In the genomic region with DNA sequence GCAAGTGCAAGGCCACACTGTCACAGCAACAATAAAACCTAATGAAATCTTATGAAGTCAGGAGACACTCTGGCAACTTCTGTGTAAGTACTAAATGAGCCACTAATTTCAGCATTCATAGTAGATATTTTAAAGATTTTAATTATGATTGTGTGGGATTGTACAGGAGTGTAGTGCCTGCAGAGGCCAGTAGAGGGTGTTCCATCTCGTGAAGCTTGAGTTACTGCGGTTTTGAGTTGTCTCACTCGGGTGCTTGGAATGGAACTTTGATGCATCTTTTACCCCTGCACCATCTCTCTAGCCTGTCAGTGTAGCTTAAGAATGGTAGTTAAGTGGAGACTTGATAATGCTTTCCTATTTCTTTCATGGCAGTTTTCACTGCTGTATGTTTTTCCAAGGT, we compare ENCODE assay signal across 14 mouse cellular contexts. TPM values are rescaled to one million over a fixed set of nuclear protein-coding genes. Genes with fewer than 3 reads are reported as not detected.
DNase-seq lines count a peak whose midpoint lies in the region; ATAC-seq and TF ChIP-seq lines count a peak whose summit lies in the region.
"Had no signal": no experiment of that assay in that cellular context is flagged by ENCODE, and none has a peak within 500 bp of the region (broad histone marks: within the 10 kb centered on the region; RNA-seq: fewer than 3 reads in every experiment).

No protein-coding gene starts in this region.

- ATAC-seq in liver, postnatal 0 days: no peak
- no peak for ATAC-seq in liver, embryonic 12.5 days
- 0 out of 2 replicates have a peak, but pooled peaks have one; percentile 35 for ATAC-seq in megakaryocyte, adult 5-6 weeks (ENCODE audit: poor library complexity, severe bottlenecking)
- ATAC-seq: midbrain, embryonic 15.5 days had no signal

- TF ChIP-seq POLR2A in ES-Bruce4 (IDR thresholded peaks at IDR 0.05; ENCODE audit: insufficient read depth, low read length): no peak

- intact Hi-C loops in gastrocnemius, adult 2 months (cut with DNase I): no loop called here

- H3K4me3 ChIP-seq in gastrocnemius, adult 2 months: no peak overlapping the region
- H3K4me3 ChIP-seq in liver, postnatal 0 days (ENCODE audit: low read depth, low read length): no peak overlapping the region
- H3K4me3 ChIP-seq in liver, embryonic 12.5 days: no peak overlapping the region
- no peak overlapping the region for H3K4me3 ChIP-seq in ES-Bruce4 (ENCODE audit: low read depth, low read length)
- H3K4me3 ChIP-seq: kidney, embryonic 15.5 days; limb, embryonic 12.5 days; midbrain, embryonic 15.5 days had no signal

- TF ChIP-seq EP300 in liver, postnatal 0 days (IDR thresholded peaks at IDR 0.05; ENCODE audit: low read depth): no peak
- no peak for TF ChIP-seq EP300 in ES-Bruce4 (IDR thresholded peaks at IDR 0.05; ENCODE audit: insufficient read depth, low read depth, low read length)

- WGBS in liver, postnatal 0 days (ENCODE audit: insufficient replicate concordance): 37% methylated on average over 3 of the region's 3 CpGs
- WGBS in liver, embryonic 12.5 days (ENCODE audit: insufficient replicate concordance): 26% methylated on average over 3 of the region's 3 CpGs

- H3K9me3 ChIP-seq in liver, postnatal 0 days (ENCODE audit: low read length): no peaks in the 10 kb centered on the region
- H3K9me3 ChIP-seq in liver, embryonic 12.5 days (replicated peaks): no peaks in the 10 kb centered on the region
- H3K9me3 ChIP-seq in ES-Bruce4 (replicated peaks; ENCODE audit: control insufficient read depth, insufficient read depth, low read length, poor library complexity, severe bottlenecking): no peaks in the 10 kb centered on the region; the same call in 1 of the 2 replicates
- H3K9me3 ChIP-seq: kidney, embryonic 15.5 days; limb, embryonic 12.5 days; midbrain, embryonic 15.5 days had no signal

- TF ChIP-seq CTCF in gastrocnemius, adult 2 months (IDR thresholded peaks at IDR 0.05): peak; percentile 27; the same call in 1 of the 2 replicates
- TF ChIP-seq CTCF in liver, postnatal 0 days (IDR thresholded peaks at IDR 0.05; ENCODE audit: low read depth): peak; percentile 47
- TF ChIP-seq CTCF in ES-Bruce4 (IDR thresholded peaks at IDR 0.05; ENCODE audit: low read depth, low read length): peak; percentile 40

- H3K9ac ChIP-seq in liver, postnatal 0 days (replicated peaks): no peak overlapping the region
- no peak overlapping the region for H3K9ac ChIP-seq in liver, embryonic 12.5 days
- no peak overlapping the region for H3K9ac ChIP-seq in ES-Bruce4 (ENCODE audit: low read depth, poor library complexity, severe bottlenecking)
- H3K9ac ChIP-seq: kidney, embryonic 15.5 days; limb, embryonic 12.5 days; midbrain, embryonic 15.5 days had no signal

- DNase-seq in gastrocnemius, adult 2 months: no peak
- no peak for DNase-seq in gastrocnemius, adult 18-20 months (ENCODE audit: low spot score)
- no peak for DNase-seq in liver, postnatal 0 days
- DNase-seq in adrenal gland, postnatal 25 days: no peak
- DNase-seq in spleen, postnatal 14 days (ENCODE audit: low spot score in 2 of 2): no peak
- DNase-seq: cerebellum, adult 9-11 months; lung, postnatal 14 days had no signal

- no peaks in the 10 kb centered on the region for H3K27me3 ChIP-seq in liver, postnatal 0 days (ENCODE audit: insufficient read depth, low read length)
- no peaks in the 10 kb centered on the region for H3K27me3 ChIP-seq in liver, embryonic 12.5 days (replicated peaks)
- no peaks in the 10 kb centered on the region for H3K27me3 ChIP-seq in ES-Bruce4 (ENCODE audit: control insufficient read depth, insufficient read depth, low read length, poor library complexity, severe bottlenecking)
- H3K27me3 ChIP-seq: kidney, embryonic 15.5 days; limb, embryonic 12.5 days; midbrain, embryonic 15.5 days had no signal

- H3K4me1 ChIP-seq in liver, postnatal 0 days (ENCODE audit: insufficient read depth): no peaks in the 10 kb centered on the region
- H3K4me1 ChIP-seq in liver, embryonic 12.5 days: no peaks in the 10 kb centered on the region
- no peaks in the 10 kb centered on the region for H3K4me1 ChIP-seq in ES-Bruce4 (ENCODE audit: control insufficient read depth, insufficient read depth, low read length)
- H3K4me1 ChIP-seq: kidney, embryonic 15.5 days; limb, embryonic 12.5 days; midbrain, embryonic 15.5 days had no signal

- no peak overlapping the region for H3K27ac ChIP-seq in gastrocnemius, adult 2 months
- H3K27ac ChIP-seq in liver, postnatal 0 days (ENCODE audit: low read depth): no peak overlapping the region
- H3K27ac ChIP-seq in liver, embryonic 12.5 days: no peak overlapping the region
- H3K27ac ChIP-seq in ES-Bruce4 (ENCODE audit: insufficient read depth, low read length): no peak overlapping the region
- H3K27ac ChIP-seq: kidney, embryonic 15.5 days; limb, embryonic 12.5 days; midbrain, embryonic 15.5 days had no signal

- H3K36me3 ChIP-seq in liver, postnatal 0 days (replicated peaks; ENCODE audit: insufficient read depth, low read length): no peaks in the 10 kb centered on the region
- no peaks in the 10 kb centered on the region for H3K36me3 ChIP-seq in liver, embryonic 12.5 days
- H3K36me3 ChIP-seq in ES-Bruce4 (ENCODE audit: control insufficient read depth, insufficient read depth, low read length, poor library complexity, severe bottlenecking): no peaks in the 10 kb centered on the region
- H3K36me3 ChIP-seq: kidney, embryonic 15.5 days; limb, embryonic 12.5 days; midbrain, embryonic 15.5 days had no signal

- no peak overlapping the region for H3K4me2 ChIP-seq in liver, postnatal 0 days (ENCODE audit: low read depth, low read length)
- no peak overlapping the region for H3K4me2 ChIP-seq in liver, embryonic 12.5 days
- H3K4me2 ChIP-seq: heart, embryonic 11.5 days; kidney, embryonic 15.5 days; limb, embryonic 12.5 days; midbrain, embryonic 15.5 days had no signal

RNA-seq across cellular contexts. Expression of gene Ica1l, which starts 11.7 kb away (rescaled TPM):
- under 1 TPM; 0.20 to 0.48 TPM for total RNA-seq in gastrocnemius, adult 2 months (2021)
- under 1 TPM; 0.24 to 0.30 TPM for total RNA-seq in gastrocnemius, adult 18-20 months (2021)
- polyA plus RNA-seq in liver, postnatal 0 days (2015; fragmentation: Nextera tagmentation; extraction: Ambion mirVana): 0.16 and 0.26 TPM in 2 replicates
- 0.56 and 0.69 TPM in 2 replicates for polyA plus RNA-seq in liver, embryonic 12.5 days (2016; fragmentation: Nextera tagmentation; extraction: Ambion mirVana)
- 0.48 and 1.2 TPM in 2 replicates for polyA plus RNA-seq in ES-Bruce4 (2011; ENCODE audit: insufficient read depth, insufficient read length, low read depth, missing spikeins)
- total RNA-seq in megakaryocyte, adult 5-6 weeks (2015): 0.07 TPM in 1 of 2 replicates, not detected in the other
- total RNA-seq in megakaryocyte, adult 5-6 weeks (2017): 0.95 and 0.98 TPM in 2 replicates
- total RNA-seq in adrenal gland, postnatal 25 days (2021): 1.7 and 1.8 TPM in 2 replicates

RNA-seq across cellular contexts. Expression of gene Carf, which starts 43.4 kb away (rescaled TPM):
- 1 to 10 TPM; 3.9 to 6.5 TPM for total RNA-seq in gastrocnemius, adult 2 months (2021)
- 1 to 10 TPM; 5.1 to 5.9 TPM for total RNA-seq in gastrocnemius, adult 18-20 months (2021)
- 1.3 and 1.7 TPM in 2 replicates for polyA plus RNA-seq in liver, postnatal 0 days (2015; fragmentation: Nextera tagmentation; extraction: Ambion mirVana)
- polyA plus RNA-seq in liver, embryonic 12.5 days (2016; fragmentation: Nextera tagmentation; extraction: Ambion mirVana): 2.9 and 3.2 TPM in 2 replicates
- 18.3 and 24.8 TPM in 2 replicates for polyA plus RNA-seq in ES-Bruce4 (2011; ENCODE audit: insufficient read depth, insufficient read length, low read depth, missing spikeins)
- total RNA-seq in megakaryocyte, adult 5-6 weeks (2015): 6.3 and 13.1 TPM in 2 replicates
- total RNA-seq in megakaryocyte, adult 5-6 weeks (2017): 4.1 and 4.9 TPM in 2 replicates
- 13.8 and 17.9 TPM in 2 replicates for total RNA-seq in adrenal gland, postnatal 25 days (2021)

RNA-seq across cellular contexts. Expression of gene Wdr12, which starts 43.8 kb away (rescaled TPM):
- 10 to 100 TPM; 12.7 to 13.8 TPM for total RNA-seq in gastrocnemius, adult 2 months (2021)
- 10 to 100 TPM; 12.5 to 13.6 TPM for total RNA-seq in gastrocnemius, adult 18-20 months (2021)
- 23.3 and 23.8 TPM in 2 replicates for polyA plus RNA-seq in liver, postnatal 0 days (2015; fragmentation: Nextera tagmentation; extraction: Ambion mirVana)
- polyA plus RNA-seq in liver, embryonic 12.5 days (2016; fragmentation: Nextera tagmentation; extraction: Ambion mirVana): 69.1 and 70.1 TPM in 2 replicates
- 81.4 and 85.9 TPM in 2 replicates for polyA plus RNA-seq in ES-Bruce4 (2011; ENCODE audit: insufficient read depth, insufficient read length, low read depth, missing spikeins)
- total RNA-seq in megakaryocyte, adult 5-6 weeks (2015): 11.4 and 11.5 TPM in 2 replicates
- total RNA-seq in megakaryocyte, adult 5-6 weeks (2017): 14.4 and 19.0 TPM in 2 replicates
- 14.9 and 17.9 TPM in 2 replicates for total RNA-seq in adrenal gland, postnatal 25 days (2021)
